Comparison of ENCODE assay signal across 18 mouse cellular contexts in the genomic region with DNA sequence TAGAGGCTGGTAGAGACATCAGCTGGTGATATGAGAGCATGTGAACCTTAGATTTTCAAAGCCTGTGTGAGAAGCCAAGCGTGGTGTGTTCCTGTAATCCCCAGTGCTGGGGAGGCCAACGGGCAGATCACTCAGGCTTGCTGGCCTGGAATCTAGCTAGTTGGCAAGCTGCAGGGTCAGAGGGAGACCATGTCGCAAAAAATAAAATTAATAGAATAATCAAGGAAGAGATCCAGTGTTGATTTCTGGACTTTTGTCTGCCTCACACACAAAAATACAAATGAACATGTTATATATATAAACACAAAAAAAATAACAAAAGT.
DNase-seq lines count a peak whose midpoint lies in the region; ATAC-seq and TF ChIP-seq lines count a peak whose summit lies in the region.
"Had no signal": no experiment of that assay in that cellular context is flagged by ENCODE, and none has a peak within 500 bp of the region (broad histone marks: within the 10 kb centered on the region; RNA-seq: fewer than 3 reads in every experiment).

No protein-coding gene starts in this region.

- H3K4me3 ChIP-seq in midbrain, postnatal 0 days (ENCODE audit: low read depth, low read length) = no peak overlapping the region
- H3K4me3 ChIP-seq: embryonic facial prominence, embryonic 13.5 days; heart, adult 2 months had no signal

- H3K27ac ChIP-seq in midbrain, postnatal 0 days (ENCODE audit: low read depth, low read length) = no peak overlapping the region
- H3K27ac ChIP-seq: embryonic facial prominence, embryonic 13.5 days; heart, adult 2 months; kidney, postnatal 0 days; stomach, postnatal 0 days had no signal

- no peak overlapping the region for H3K9ac ChIP-seq in midbrain, postnatal 0 days (replicated peaks; ENCODE audit: low read length, poor library complexity, severe bottlenecking)
- H3K9ac ChIP-seq: embryonic facial prominence, embryonic 13.5 days had no signal

- 71% methylated on average over 3 of the region's 3 CpGs for WGBS in midbrain, postnatal 0 days

- H3K9me3 ChIP-seq in midbrain, postnatal 0 days (ENCODE audit: low read length) = no peaks in the 10 kb centered on the region
- H3K9me3 ChIP-seq: embryonic facial prominence, embryonic 13.5 days had no signal

- TF ChIP-seq CTCF in midbrain, postnatal 0 days (IDR thresholded peaks at IDR 0.05) = no peak

- H3K4me2 ChIP-seq in midbrain, postnatal 0 days (ENCODE audit: low read depth, low read length, poor library complexity, severe bottlenecking) = no peak overlapping the region
- H3K4me2 ChIP-seq: embryonic facial prominence, embryonic 13.5 days; liver, embryonic 11.5 days had no signal

- no peaks in the 10 kb centered on the region for H3K36me3 ChIP-seq in midbrain, postnatal 0 days (ENCODE audit: insufficient read depth, low read length)
- H3K36me3 ChIP-seq: embryonic facial prominence, embryonic 13.5 days had no signal

- no peaks in the 10 kb centered on the region for H3K4me1 ChIP-seq in midbrain, postnatal 0 days (ENCODE audit: insufficient read depth, low read length)

- peak; percentile 4 to 10 for DNase-seq in adrenal gland, postnatal 36 days
- no peak for DNase-seq in adrenal gland, adult (ENCODE audit: inconsistent age in 2 of 2, low spot score in 1 of 2)
- peak; percentile 32 to 46 for DNase-seq in kidney, postnatal 25 days
- no peak for DNase-seq in kidney, postnatal 4 days
- peak; percentile 33 for DNase-seq in cerebellum, adult 9-11 months
- no peak for DNase-seq in midbrain, postnatal 0 days (ENCODE audit: low spot score)
- DNase-seq in layer of hippocampus, adult 9-10 months (ENCODE audit: low spot score) = no peak
- DNase-seq: gastrocnemius, postnatal 25 days; heart, adult 2 months; lung, adult 18-20 months; right cerebral cortex, postnatal 25 days had no signal

- H3K27me3 ChIP-seq in midbrain, postnatal 0 days (ENCODE audit: insufficient read depth, low read length) = no peaks in the 10 kb centered on the region
- H3K27me3 ChIP-seq: CH12.LX; embryonic facial prominence, embryonic 13.5 days had no signal

- ATAC-seq in midbrain, postnatal 0 days (ENCODE audit: low FRiP score) = no peak
- ATAC-seq: forebrain, embryonic 16.5 days; midbrain, embryonic 16.5 days had no signal

Comparison
In these comparisons a context has a peak if more than half of its experiments do, and no peak if none do; other contexts are left out.
1. DNase-seq: peak in adrenal gland, postnatal 36 days (2 of 2), kidney, postnatal 25 days (2 of 2) and cerebellum, adult 9-11 months (single experiment); none in adrenal gland, adult (0 of 2), kidney, postnatal 4 days (0 of 2), midbrain, postnatal 0 days (single experiment) and layer of hippocampus, adult 9-10 months (single experiment).